Mouse (Mus musculus): ENCODE measurements around the gene Fyb2. TPM values are rescaled to one million over a fixed set of nuclear protein-coding genes. Genes with fewer than 3 reads are reported as not detected.

The Fyb2 gene
- total and polyA plus RNA-seq, 3 experiments = 0.08 to 0.10 TPM; not detected in 1

DNA sequence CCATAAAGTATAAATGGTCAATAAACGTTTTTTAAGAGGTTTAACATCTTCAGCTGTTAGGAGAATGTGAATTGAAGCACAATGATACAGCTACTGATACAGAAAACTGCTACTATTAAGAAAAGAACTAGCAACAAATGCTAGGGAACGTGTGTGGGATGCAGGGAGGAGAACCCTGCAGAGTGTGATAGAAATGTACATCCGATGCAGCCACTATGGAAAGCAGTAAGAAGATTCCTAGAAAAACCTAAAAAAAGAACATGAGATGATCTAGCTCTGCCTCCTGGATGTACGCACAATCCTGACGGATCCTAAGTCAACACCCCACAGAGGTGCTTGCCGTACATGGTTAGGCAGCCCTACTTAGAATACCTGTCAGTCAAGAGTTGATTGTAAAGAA, 114.0 kb downstream of the Fyb2 start:
- Histone ChIP-seq H3K9ac (ENCODE audit: control insufficient read depth, low read depth, low read length, poor library complexity, severe bottlenecking) (no peak overlapping the region), H3K27ac (ENCODE audit: control insufficient read depth, low read depth, low read length) (no peak overlapping the region), H3K36me3 (ENCODE audit: control insufficient read depth in 1 of 2, insufficient read depth in 2 of 2, low read length in 2 of 2) (no peaks in the 10 kb centered on the region), H3K27me3 (ENCODE audit: control insufficient read depth in 1 of 2, insufficient read depth in 2 of 2, low read length in 2 of 2) (peaks cover 0 to 1% of the 10 kb centered on the region in 2 experiments; a peak in 1 of 4 replicates), H3K79me2 (ENCODE audit: control insufficient read depth, insufficient read depth, low read length, poor library complexity) (no peaks in the 10 kb centered on the region), H3K4me1 (ENCODE audit: control insufficient read depth in 1 of 2, insufficient read depth in 2 of 2, low read length in 2 of 2) (no peaks in the 10 kb centered on the region), H3K9me3 (replicated peaks; ENCODE audit: insufficient read depth, low read length) (no peaks in the 10 kb centered on the region), H3K4me3 (ENCODE audit: control insufficient read depth in 1 of 2, insufficient read depth in 1 of 2, low read depth in 2 of 2, low read length in 2 of 2) (no peak overlapping the region)
- TF ChIP-seq ZC3H11A (IDR thresholded peaks at IDR 0.05; ENCODE audit: low read depth, low read length) (no peak), JUND (IDR thresholded peaks at IDR 0.05; ENCODE audit: low read depth, low read length) (no peak), MYB (IDR thresholded peaks at IDR 0.05; ENCODE audit: low read depth, low read length) (no peak), RCOR1 (IDR thresholded peaks at IDR 0.05; ENCODE audit: low read depth, low read length) (no peak), TCF12 (IDR thresholded peaks at IDR 0.05; ENCODE audit: low read depth, low read length) (no peak), POLR2A (IDR thresholded peaks at IDR 0.05; ENCODE audit: control insufficient read depth in 1 of 2, insufficient read depth in 1 of 2, low read depth in 1 of 2, low read length in 2 of 2, poor library complexity in 1 of 2) (no peak), UBTF (IDR thresholded peaks at IDR 0.05; ENCODE audit: borderline replicate concordance, insufficient read depth, low read depth, low read length) (no peak), E2F4 (IDR thresholded peaks at IDR 0.05; ENCODE audit: borderline replicate concordance, low read depth, low read length) (no peak), NRF1 (IDR thresholded peaks at IDR 0.05; ENCODE audit: insufficient read depth, low read depth, low read length, poor library complexity, severe bottlenecking) (no peak), RAD21 (IDR thresholded peaks at IDR 0.05; ENCODE audit: low read depth, low read length) (no peak), ZKSCAN1 (IDR thresholded peaks at IDR 0.05; ENCODE audit: low read depth, low read length) (no peak), MEF2A (IDR thresholded peaks at IDR 0.05; ENCODE audit: extremely low read depth, insufficient replicate concordance, low read depth, low read length, poor library complexity, severe bottlenecking) (no peak)
- DNase-seq (ENCODE audit: low read depth, low spot score) = no peak

DNA sequence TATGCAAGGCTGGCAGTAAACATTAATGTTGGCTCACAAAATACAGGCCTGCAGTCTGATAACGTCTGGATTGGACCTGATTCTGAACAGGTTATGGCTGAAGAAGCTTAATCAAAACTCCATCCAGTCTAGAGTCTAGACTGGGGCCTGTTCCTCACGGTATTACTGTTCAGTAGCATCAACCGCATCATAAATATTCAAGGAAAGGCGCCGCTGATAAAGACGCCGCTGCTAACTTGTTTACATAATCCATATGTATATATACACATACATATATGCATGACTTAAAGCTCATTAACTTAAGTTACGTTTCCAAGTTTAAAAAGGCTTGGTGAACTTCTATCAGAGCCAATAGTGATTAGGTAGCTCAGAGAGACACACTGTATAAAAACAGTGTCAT, 117.8 kb downstream of the Fyb2 start:
- TF ChIP-seq EP300 (IDR thresholded peaks at IDR 0.05; ENCODE audit: low read depth in 1 of 2, low read length in 2 of 2) (no peak), CHD1 (IDR thresholded peaks at IDR 0.05; ENCODE audit: low read depth, low read length) (no peak), MYC (IDR thresholded peaks at IDR 0.05; ENCODE audit: low read depth, low read length) (no peak), ETS1 (IDR thresholded peaks at IDR 0.05; ENCODE audit: low read depth, low read length) (no peak), RAD21 (IDR thresholded peaks at IDR 0.05; ENCODE audit: low read depth, low read length) (no peak)
- no peaks in the 10 kb centered on the region for H3K36me3 ChIP-seq (ENCODE audit: control insufficient read depth in 1 of 2, insufficient read depth in 2 of 2, low read length in 2 of 2)
- no peaks in the 10 kb centered on the region for H3K4me1 ChIP-seq (ENCODE audit: control insufficient read depth in 1 of 2, insufficient read depth in 2 of 2, low read length in 2 of 2)
- H3K27ac ChIP-seq (ENCODE audit: control insufficient read depth, low read depth, low read length) = no peak overlapping the region
- H3K4me3 ChIP-seq (ENCODE audit: control insufficient read depth in 1 of 2, insufficient read depth in 1 of 2, low read depth in 2 of 2, low read length in 2 of 2) = no peak overlapping the region
- H3K79me2 ChIP-seq (ENCODE audit: control insufficient read depth, insufficient read depth, low read length, poor library complexity) = no peaks in the 10 kb centered on the region
- no peak overlapping the region for H3K9ac ChIP-seq (ENCODE audit: control insufficient read depth, low read depth, low read length, poor library complexity, severe bottlenecking)
- H3K27me3 ChIP-seq (ENCODE audit: control insufficient read depth in 1 of 2, insufficient read depth in 2 of 2, low read length in 2 of 2) = no peaks in the 10 kb centered on the region
- DNase-seq (ENCODE audit: low read depth, low spot score) = no peak
- H3K9me3 ChIP-seq (replicated peaks; ENCODE audit: insufficient read depth, low read length) = no peaks in the 10 kb centered on the region
